Mouse (Mus musculus): Measurements from ENCODE around the gene Rnasek. TPM values are rescaled to one million over a fixed set of nuclear protein-coding genes. Genes with fewer than 3 reads are reported as not detected.

Rnasek gene
- 203 TPM for polyA plus RNA-seq (2014; fragmentation: Illumina TruSeq; extraction: RNeasy Lipid Tissue Mini Kit (QIAGEN cat#74804); ENCODE audit: insufficient read depth, low read depth, low replicate concordance)

DNA sequence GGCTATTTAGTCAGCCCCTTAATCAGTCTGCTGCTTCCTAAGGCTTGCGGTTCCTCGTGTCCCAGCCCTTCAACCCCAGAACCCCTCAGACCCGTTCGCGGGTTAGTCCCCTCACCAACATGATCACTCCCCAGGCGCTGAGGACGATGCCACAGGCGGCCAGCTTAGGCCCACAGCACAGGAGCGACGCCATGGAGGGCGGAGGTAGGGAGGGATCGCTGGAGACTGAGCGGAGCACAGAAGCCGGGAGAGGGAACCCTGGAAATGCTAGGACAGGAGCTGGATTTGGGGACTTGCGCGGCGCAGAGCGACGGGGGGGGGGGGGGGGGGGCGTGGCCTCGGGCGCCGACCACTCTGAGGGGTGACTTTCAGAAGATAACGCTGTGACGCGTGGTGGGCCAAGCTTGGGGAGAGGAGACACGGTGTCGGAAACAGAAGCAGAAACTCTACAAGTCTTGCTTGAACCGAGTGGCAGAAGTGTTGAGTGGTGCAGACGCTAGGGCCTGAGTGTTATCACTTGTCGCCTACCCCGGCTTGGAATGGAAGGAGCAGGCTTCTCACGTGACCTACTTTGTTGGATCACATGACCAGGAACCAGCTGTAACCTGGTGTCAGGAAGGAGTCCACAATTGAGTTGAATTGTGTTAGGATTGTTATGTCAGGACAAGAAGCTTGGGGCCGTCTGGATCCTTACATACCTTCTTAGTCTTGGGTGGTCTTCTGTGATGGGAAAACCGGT, at the start of gene Rnasek, which contains the start of gene Gm21988:
Gene Rnasek, minus strand, starts transcription at position 302 of the 739 bp plus-strand sequence.
Gene Gm21988, minus strand, starts transcription at position 290 of the 739 bp plus-strand sequence.

DNA sequence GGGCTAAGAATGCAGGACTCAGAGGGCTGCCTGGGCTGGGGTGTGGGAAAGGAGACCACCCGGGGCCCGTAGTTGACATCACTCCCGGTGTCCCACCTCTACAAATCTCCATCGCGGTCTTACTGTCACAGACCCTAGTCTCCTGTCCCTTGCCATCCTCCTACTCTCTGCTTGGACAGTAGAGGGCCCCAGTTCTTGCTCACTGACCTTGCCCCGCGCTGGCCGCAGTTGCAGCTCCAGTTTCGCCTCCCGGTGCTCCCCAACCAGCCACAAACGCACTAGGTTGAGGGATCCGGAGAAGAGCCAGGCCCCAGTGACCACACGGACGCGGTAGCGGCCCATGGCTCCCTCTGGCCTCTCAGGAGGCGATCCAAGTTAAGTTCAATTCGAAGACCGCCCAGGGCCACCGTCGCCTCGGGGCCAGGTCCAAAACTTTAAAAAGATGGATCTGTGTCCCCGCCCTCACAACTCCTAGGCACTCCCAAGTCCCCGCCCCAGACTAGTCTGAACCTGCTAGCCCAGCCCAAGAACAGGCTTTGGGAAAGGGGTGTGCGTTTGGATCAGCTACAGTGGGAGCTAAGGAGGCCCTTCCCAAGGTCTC, 15.4 kb upstream of the Rnasek start, which contains the start of gene Alox12:
Gene Alox12, minus strand, starts transcription at position 423 of the 601 bp plus-strand sequence.

GRCm38 (mm10) chr11:70237457-70238167, 2.0 kb downstream of the Rnasek start, which contains the start of gene 0610010K14Rik:
TSS of gene 0610010K14Rik (minus strand) at chr11:70237914.

DNA sequence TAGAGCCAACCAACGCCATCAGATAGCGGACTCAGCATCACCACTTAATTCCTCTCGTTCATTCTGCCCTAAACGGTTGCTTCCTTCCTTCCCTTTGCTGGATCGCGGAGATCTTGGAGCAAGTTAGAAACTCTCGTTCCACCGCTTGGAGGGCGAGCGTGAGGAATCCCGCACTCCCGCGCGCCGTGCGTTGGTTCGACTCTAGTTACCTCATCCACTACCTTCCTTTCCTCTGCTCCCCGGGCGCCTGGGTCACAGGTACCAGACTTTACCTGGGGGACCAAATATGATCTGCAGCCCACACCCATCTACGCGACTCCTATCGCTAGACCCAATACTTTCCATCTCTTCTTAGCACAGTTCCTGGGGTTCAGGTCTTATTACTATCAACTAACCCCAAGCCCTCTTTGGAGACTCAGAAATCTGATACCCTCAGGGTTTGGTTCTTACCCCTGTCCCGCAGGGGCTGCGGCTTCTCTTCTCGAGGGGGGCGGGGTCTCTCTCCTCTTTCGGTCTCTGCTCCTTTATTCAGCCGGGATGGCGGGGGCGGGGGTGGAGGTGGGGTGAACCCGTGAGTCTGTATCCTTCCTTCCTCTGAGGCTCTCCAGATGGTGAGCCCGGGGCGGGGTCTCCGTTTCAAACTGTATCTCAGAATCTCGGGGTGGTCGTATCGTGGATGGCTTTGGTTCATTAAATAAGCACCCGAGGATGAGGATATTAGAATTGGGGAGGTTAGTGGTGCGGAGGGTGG, 10.2 kb downstream of the Rnasek start, which contains the start of gene Bcl6b:
Gene Bcl6b, minus strand, starts transcription at position 539 of the 751 bp plus-strand sequence.

GRCm38 (mm10) chr11:70220731-70221602, 18.7 kb downstream of the Rnasek start, which contains the start of gene Slc16a13:
TSS of gene Slc16a13 (minus strand) at chr11:70221064.

GRCm38 (mm10) chr11:70212423-70212822, 27.2 kb downstream of the Rnasek start, which contains the start of gene Slc16a11:
TSS of gene Slc16a11 (plus strand) at chr11:70212752.

Other genes with a start within 250 kb of the Rnasek start
- gene Gabarap, start 248.7 kb downstream of the Rnasek start, polyA plus RNA-seq (2014; fragmentation: Illumina TruSeq; extraction: RNeasy Lipid Tissue Mini Kit (QIAGEN cat#74804); ENCODE audit: insufficient read depth, low read depth, low replicate concordance), result 466 TPM
- 39.5 TPM for gene Phf23, start 244.1 kb downstream of the Rnasek start, polyA plus RNA-seq (2014; fragmentation: Illumina TruSeq; extraction: RNeasy Lipid Tissue Mini Kit (QIAGEN cat#74804); ENCODE audit: insufficient read depth, low read depth, low replicate concordance)
- 6.0 TPM for gene Dvl2, start 239.2 kb downstream of the Rnasek start, polyA plus RNA-seq (2014; fragmentation: Illumina TruSeq; extraction: RNeasy Lipid Tissue Mini Kit (QIAGEN cat#74804); ENCODE audit: insufficient read depth, low read depth, low replicate concordance)
- 82.7 TPM for gene Acadvl, start 224.4 kb downstream of the Rnasek start, polyA plus RNA-seq (2014; fragmentation: Illumina TruSeq; extraction: RNeasy Lipid Tissue Mini Kit (QIAGEN cat#74804); ENCODE audit: insufficient read depth, low read depth, low replicate concordance)
- gene Dlg4, start 222.9 kb downstream of the Rnasek start, polyA plus RNA-seq (2014; fragmentation: Illumina TruSeq; extraction: RNeasy Lipid Tissue Mini Kit (QIAGEN cat#74804); ENCODE audit: insufficient read depth, low read depth, low replicate concordance), result 7.3 TPM
- 13.1 TPM for gene Asgr1, start 185.8 kb downstream of the Rnasek start, polyA plus RNA-seq (2014; fragmentation: Illumina TruSeq; extraction: RNeasy Lipid Tissue Mini Kit (QIAGEN cat#74804); ENCODE audit: insufficient read depth, low read depth, low replicate concordance)
- gene Asgr2, start 147.2 kb downstream of the Rnasek start, polyA plus RNA-seq (2014; fragmentation: Illumina TruSeq; extraction: RNeasy Lipid Tissue Mini Kit (QIAGEN cat#74804); ENCODE audit: insufficient read depth, low read depth, low replicate concordance), result 0.41 TPM
- 26.9 TPM for gene Mgl2, start 109.5 kb downstream of the Rnasek start, polyA plus RNA-seq (2014; fragmentation: Illumina TruSeq; extraction: RNeasy Lipid Tissue Mini Kit (QIAGEN cat#74804); ENCODE audit: insufficient read depth, low read depth, low replicate concordance)
- 14.5 TPM for gene Clec10a, start 83.6 kb downstream of the Rnasek start, polyA plus RNA-seq (2014; fragmentation: Illumina TruSeq; extraction: RNeasy Lipid Tissue Mini Kit (QIAGEN cat#74804); ENCODE audit: insufficient read depth, low read depth, low replicate concordance)
- 54.5 TPM for gene Slc16a11, start 27.1 kb downstream of the Rnasek start, polyA plus RNA-seq (2014; fragmentation: Illumina TruSeq; extraction: RNeasy Lipid Tissue Mini Kit (QIAGEN cat#74804); ENCODE audit: insufficient read depth, low read depth, low replicate concordance)
- gene Slc16a13, start 18.8 kb downstream of the Rnasek start, polyA plus RNA-seq (2014; fragmentation: Illumina TruSeq; extraction: RNeasy Lipid Tissue Mini Kit (QIAGEN cat#74804); ENCODE audit: insufficient read depth, low read depth, low replicate concordance), result 4.1 TPM
- gene Bcl6b, start 10.0 kb downstream of the Rnasek start, polyA plus RNA-seq (2014; fragmentation: Illumina TruSeq; extraction: RNeasy Lipid Tissue Mini Kit (QIAGEN cat#74804); ENCODE audit: insufficient read depth, low read depth, low replicate concordance), result 15.8 TPM
- gene 0610010K14Rik, start 1.9 kb downstream of the Rnasek start, polyA plus RNA-seq (2014; fragmentation: Illumina TruSeq; extraction: RNeasy Lipid Tissue Mini Kit (QIAGEN cat#74804); ENCODE audit: insufficient read depth, low read depth, low replicate concordance), result 69.1 TPM
- 8.1 TPM for gene Gm21988, start within 50 bp of the Rnasek start, polyA plus RNA-seq (2014; fragmentation: Illumina TruSeq; extraction: RNeasy Lipid Tissue Mini Kit (QIAGEN cat#74804); ENCODE audit: insufficient read depth, low read depth, low replicate concordance)
- gene Alox12, start 15.5 kb upstream of the Rnasek start, polyA plus RNA-seq (2014; fragmentation: Illumina TruSeq; extraction: RNeasy Lipid Tissue Mini Kit (QIAGEN cat#74804); ENCODE audit: insufficient read depth, low read depth, low replicate concordance), result 2.8 TPM
- gene Alox12e, start 82.8 kb upstream of the Rnasek start, polyA plus RNA-seq (2014; fragmentation: Illumina TruSeq; extraction: RNeasy Lipid Tissue Mini Kit (QIAGEN cat#74804); ENCODE audit: insufficient read depth, low read depth, low replicate concordance), result not detected
- 3.7 TPM for gene Alox15, start 112.2 kb upstream of the Rnasek start, polyA plus RNA-seq (2014; fragmentation: Illumina TruSeq; extraction: RNeasy Lipid Tissue Mini Kit (QIAGEN cat#74804); ENCODE audit: insufficient read depth, low read depth, low replicate concordance)
- gene Pelp1, start 170.2 kb upstream of the Rnasek start, polyA plus RNA-seq (2014; fragmentation: Illumina TruSeq; extraction: RNeasy Lipid Tissue Mini Kit (QIAGEN cat#74804); ENCODE audit: insufficient read depth, low read depth, low replicate concordance), result 9.8 TPM
- 37.6 TPM for gene Arrb2, start 192.8 kb upstream of the Rnasek start, polyA plus RNA-seq (2014; fragmentation: Illumina TruSeq; extraction: RNeasy Lipid Tissue Mini Kit (QIAGEN cat#74804); ENCODE audit: insufficient read depth, low read depth, low replicate concordance)
- 52.9 TPM for gene Med11, start 212.1 kb upstream of the Rnasek start, polyA plus RNA-seq (2014; fragmentation: Illumina TruSeq; extraction: RNeasy Lipid Tissue Mini Kit (QIAGEN cat#74804); ENCODE audit: insufficient read depth, low read depth, low replicate concordance)
- gene Zmynd15, start 219.6 kb upstream of the Rnasek start, polyA plus RNA-seq (2014; fragmentation: Illumina TruSeq; extraction: RNeasy Lipid Tissue Mini Kit (QIAGEN cat#74804); ENCODE audit: insufficient read depth, low read depth, low replicate concordance), result 3.2 TPM
- gene Cxcl16, start 220.1 kb upstream of the Rnasek start, polyA plus RNA-seq (2014; fragmentation: Illumina TruSeq; extraction: RNeasy Lipid Tissue Mini Kit (QIAGEN cat#74804); ENCODE audit: insufficient read depth, low read depth, low replicate concordance), result 59.8 TPM